Mouse (Mus musculus) frontal cortex, postnatal 25 days (tissue): ENCODE results near the gene Stk4.

Experiments used
- DNase-seq, 2 experiments: peaks; one replicate each; pipeline ENCODE4 v3.0.0; 2022; ENCODE audit warnings: low spot score in 2 of 2

Gene Stk4

GRCm38 (mm10) chr2:164079488-164079887, 9.4 kb downstream of the Stk4 start:
- no peak for DNase-seq

- DNase-seq, result no peak
These were observed 11.5 kb downstream of the Stk4 start for GRCm38 (mm10) chr2:164081577-164081976.

GRCm38 (mm10) chr2:164082175-164082574, 12.1 kb downstream of the Stk4 start:
- DNase-seq, result no peak

DNA sequence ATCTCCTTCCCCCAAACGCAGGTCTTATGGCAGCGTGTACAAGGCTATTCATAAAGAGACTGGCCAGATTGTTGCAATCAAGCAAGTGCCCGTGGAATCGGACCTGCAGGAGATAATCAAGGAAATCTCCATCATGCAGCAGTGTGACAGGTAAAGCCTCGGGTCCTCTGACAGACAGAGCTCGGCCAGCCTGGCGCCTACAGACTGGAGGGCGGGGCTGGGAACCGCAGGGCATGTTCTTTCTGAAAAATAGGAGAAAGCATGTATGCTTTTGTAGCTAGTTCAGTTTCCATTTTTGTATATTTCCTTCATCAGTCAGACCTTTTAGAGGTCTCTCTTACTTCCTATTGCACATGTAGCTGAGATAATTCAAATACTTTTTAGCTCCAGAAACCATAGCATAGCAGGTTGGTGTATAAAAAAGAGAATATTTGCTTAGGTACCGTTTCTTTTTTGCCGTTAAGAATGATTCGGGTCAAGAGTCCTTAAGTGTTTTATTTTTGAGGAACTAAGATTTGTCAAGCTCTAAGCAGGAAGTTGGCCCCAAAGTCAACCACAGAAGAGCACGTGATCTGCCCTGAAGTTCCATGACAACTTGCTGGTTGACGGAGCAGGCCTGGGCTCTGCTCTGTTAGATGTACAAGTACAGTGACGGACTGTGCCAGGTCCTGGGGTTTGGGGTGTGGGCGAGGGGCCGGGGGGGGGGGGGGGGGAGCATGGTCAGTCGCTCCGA, 13.7 kb downstream of the Stk4 start:
- DNase-seq, result no peak

DNA sequence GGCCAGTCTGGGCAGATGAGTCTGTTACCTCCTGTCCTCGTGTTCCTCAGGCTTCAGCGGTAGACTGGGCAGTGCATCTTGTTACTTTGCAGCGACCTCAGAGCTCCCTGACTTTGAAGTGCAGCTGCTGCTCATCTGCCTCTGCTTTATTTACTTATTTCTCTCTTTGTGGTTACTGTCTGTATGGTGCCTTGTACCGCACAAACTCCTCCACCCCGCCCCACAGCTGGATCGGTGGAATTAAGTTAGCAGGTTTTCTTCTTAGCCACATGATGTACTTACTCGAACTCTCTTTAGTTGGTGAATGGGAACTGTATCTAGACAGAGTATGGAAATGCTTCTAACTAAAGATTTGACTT, 14.2 kb downstream of the Stk4 start:
- DNase-seq, result no peak

DNA sequence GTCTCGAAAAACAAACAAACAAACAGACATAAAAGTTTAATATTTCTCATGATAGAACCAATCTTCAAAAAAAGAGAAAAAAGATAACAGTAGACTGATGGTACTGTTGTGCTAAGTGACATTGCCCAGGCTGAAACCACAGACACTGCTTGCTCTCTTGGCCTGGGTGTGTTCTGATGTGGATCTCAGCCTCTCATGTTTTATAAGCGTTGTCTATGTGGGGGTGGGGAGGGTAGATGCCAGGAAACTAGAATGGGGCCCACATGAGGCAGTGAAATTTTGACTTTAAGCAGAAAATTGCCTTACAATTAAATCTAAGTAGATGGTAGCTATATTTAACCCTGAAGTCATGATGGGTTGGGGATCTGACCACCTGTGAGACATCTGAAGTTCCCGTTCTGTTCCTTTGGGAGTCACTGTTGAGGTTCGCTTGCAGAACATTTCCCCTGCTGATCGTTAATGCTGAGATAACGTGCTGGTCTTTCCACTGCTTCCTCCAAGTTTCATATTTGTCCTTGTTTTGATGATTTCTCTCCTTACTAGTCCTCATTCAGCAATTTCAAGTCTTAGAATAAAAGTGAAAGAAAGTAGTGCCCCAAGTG, 17.4 kb downstream of the Stk4 start:
- DNase-seq, result no peak

DNA sequence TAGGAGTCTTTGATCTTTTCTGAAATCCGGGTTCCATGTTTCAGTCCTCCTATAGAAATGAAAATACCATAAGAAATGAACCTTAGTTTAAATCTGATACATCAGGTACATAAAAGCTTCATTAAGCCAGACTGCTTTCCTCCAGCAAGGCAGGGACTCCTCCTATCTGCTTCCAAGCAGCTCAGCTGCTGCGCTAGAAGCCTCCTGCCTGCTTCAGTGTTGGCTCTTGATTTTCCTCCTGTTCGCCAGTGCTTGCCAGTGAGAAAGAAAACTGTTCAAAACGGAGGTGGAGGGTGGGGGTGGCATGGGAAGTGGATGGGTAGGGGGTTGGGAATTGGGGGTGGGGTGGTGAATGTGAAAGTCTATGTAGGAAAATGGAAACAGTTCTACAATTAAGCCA, 19.4 kb downstream of the Stk4 start:
- DNase-seq, result no peak

GRCm38 (mm10) chr2:164094152-164094551, 24.0 kb downstream of the Stk4 start:
- DNase-seq, result no peak

GRCm38 (mm10) chr2:164098603-164099250, 28.6 kb downstream of the Stk4 start:
- DNase-seq, result peak in 1 of 2 experiments; percentile 19

DNA sequence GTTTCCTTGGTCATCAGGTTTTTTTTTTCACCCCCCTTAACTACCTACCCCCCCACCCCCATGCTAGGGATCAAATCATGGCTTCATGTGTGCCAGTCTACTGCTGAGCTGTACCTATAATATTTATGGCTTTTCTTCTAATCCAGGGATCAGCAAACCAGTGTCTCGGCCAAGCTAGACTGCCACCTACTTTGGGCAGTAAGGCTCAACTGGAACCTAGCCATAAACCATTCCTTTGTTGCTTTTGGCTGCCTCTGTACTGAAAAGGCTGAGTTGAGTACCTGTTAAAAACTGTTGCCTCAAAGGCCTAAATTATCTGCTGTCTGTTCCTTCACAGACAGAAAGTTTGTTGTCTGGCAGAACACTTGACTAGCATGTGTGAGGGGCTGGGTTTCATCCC, 31.8 kb downstream of the Stk4 start:
- no peak for DNase-seq

GRCm38 (mm10) chr2:164102366-164102765, 32.2 kb downstream of the Stk4 start:
- DNase-seq, result no peak

DNA sequence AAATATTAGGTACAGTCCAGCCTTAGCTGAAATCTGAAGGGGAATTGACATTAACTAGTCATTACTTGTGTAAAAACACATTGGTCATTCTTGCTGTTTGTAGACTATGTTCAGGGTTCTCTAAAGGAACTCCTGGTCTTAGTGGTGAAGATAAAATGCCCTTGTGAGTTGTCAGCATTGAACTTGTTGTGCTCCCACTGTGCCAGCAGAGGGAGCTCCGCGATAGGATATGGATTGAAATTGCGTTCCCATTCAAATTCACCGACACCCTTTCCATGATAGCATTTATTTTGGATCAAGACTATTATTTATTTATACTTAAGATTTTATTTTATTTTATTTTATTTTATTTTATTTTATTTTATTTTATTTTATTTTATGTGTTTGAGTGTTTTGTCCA, 33.4 kb downstream of the Stk4 start:
- peak; percentile 57 to 62 for DNase-seq

DNA sequence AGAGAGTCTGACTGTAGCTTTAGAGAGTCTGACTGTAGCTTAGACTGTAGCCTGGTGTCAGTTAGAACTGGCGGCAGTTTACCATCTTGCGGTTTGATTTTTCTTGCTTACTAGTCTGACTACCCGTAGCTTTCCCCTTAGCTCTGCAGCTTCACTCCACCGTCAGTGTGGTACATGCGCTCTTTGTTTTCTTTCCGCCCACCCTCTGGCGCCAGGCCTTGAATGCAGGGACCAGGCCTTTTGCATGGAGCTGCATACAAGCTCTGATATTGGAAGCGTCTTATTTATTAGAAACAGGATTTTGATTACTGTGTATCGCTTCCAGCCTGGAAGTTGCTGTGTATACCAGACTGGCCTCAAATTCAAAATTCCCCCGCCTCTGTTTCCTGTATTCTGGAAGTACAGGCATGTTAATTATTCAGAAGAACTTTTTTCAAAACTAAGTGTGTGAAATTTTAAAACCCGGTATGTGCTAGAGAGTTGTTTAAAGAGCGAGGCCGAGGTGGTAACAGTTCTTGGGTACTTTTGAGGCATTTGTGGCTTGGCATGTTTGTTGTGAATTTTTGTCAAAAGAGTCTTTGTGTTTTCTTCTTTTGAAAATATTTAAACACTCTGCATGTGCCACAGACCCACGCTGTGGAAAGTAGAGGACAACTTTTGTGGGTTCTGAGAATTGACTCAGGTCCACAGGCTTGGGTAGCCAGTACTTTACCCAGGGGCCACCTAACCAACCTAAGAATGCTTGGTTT, 36.3 kb downstream of the Stk4 start:
- no peak for DNase-seq

GRCm38 (mm10) chr2:164107125-164107874, 37.2 kb downstream of the Stk4 start:
- DNase-seq, result no peak

GRCm38 (mm10) chr2:164108501-164108900, 38.4 kb downstream of the Stk4 start:
- DNase-seq, result no peak

DNA sequence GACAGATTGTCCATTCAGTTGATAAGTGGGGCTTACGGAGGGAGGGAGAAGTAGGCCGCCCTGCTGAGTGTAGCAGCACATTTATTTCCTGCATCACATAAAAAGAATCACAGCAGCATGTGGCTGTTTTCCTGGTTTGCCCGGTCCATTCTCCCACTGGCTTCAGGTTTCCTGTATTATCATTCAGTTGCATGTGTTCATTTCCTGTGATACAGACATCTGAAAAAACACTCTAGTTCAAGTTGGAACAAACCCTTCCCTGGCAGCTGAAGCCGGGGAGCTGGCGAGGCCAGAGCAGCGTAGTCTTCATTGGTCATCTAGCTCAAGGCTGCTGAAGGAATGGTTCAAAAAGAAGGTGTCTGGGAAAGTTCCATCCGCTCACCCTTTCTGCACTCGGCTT, 41.4 kb downstream of the Stk4 start:
- no peak for DNase-seq

DNA sequence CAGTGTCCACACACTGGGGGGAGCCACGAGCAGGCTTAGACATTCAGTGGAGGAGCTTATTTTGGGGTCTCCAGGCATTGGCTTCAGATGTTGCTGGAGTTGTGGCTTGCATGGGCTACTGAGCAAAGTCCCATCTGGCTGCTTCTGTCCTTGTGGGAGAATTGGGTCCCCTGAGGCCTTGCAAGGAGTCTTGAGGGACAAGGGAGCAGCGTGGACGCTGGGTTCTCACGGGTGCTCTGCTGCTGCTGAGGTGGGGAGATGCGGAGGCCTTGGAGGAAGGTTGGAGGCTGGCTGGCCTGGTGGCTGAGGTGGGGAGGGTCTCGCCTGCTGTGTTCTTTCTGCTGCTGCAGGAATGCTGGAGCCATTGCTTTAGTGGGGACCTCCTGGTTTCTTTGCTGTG, 43.9 kb downstream of the Stk4 start:
- DNase-seq, result no peak

- no peak for DNase-seq
These were observed 45.4 kb downstream of the Stk4 start for GRCm38 (mm10) chr2:164115531-164115930.

- no peak for DNase-seq
These were observed 49.4 kb downstream of the Stk4 start for GRCm38 (mm10) chr2:164119503-164119902.

GRCm38 (mm10) chr2:164123169-164123766, 53.1 kb downstream of the Stk4 start:
- DNase-seq, result no peak

- peak; percentile 54 to 58 for DNase-seq
These were observed 56.4 kb downstream of the Stk4 start for GRCm38 (mm10) chr2:164126533-164126955.
